Mouse (Mus musculus) left cerebral cortex, adult 18-20 months (tissue): Measurements from ENCODE around the gene Ppat. TPM values are rescaled to one million over a fixed set of nuclear protein-coding genes. Genes with fewer than 3 reads are reported as not detected.
"Not testable (repeated sequence)": the region's sequence is repeated elsewhere in the genome, so short reads cannot be mapped to it uniquely, and the experiment has no call there.

Source experiments
- DNase-seq, 2 experiments: peaks; one replicate each; pipeline ENCODE4 v3.0.0; 2021 to 2022; ENCODE audit warnings: low spot score in 2 of 2, mixed read lengths in 1 of 2
- total RNA-seq, 2 experiments: library from RNA; stranded (reverse); gene quantifications; 2 replicates each; pipeline ENCODE4 v1.2.3; 2021

The Ppat gene
- total RNA-seq, 2 experiments from 2014 or later: 20.1 to 20.9 TPM

GRCm38 (mm10) chr5:76950343-76951105 is 854 bp downstream of the Ppat start:
- DNase-seq: no peak

DNA sequence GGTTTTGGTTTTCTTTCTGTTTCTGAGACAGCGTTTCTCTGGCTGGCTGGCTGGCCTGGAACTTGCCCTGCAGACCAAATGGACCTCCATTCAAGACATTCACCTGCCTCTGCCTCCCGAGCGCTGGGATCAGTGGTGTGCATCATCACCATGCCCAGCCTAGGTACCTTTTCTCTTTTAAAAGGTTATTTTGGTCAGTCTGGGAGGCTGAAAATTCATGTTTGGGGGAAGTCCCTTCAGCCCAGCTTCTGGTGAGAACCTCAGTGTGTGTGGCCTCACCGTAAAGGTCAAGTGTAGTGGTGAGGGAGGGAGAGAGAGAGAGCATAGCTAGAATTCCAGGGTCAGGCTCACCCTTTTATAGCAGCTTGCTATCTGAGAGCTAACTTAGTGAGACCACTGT is 3.6 kb downstream of the Ppat start:
- DNase-seq: no peak

DNA sequence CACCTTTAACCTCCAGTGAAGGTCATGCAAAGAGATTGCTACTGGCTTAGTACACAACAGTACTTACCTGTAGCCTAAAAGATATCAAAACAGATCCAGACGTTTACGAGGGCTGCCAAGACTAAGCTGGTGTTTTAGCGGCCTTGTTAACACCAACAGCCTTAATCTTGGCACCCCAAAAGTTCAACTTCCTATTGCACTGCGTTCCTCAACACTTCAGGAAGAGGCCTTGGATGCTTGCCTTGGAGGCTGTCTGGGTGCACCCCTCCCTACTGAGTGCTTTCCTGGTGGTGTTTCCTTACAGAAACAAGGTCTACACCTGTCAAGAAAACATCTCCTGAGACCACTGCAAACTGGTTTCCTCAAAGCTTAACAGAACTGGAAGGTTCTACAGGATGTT is 4.2 kb downstream of the Ppat start:
- DNase-seq: no peak

DNA sequence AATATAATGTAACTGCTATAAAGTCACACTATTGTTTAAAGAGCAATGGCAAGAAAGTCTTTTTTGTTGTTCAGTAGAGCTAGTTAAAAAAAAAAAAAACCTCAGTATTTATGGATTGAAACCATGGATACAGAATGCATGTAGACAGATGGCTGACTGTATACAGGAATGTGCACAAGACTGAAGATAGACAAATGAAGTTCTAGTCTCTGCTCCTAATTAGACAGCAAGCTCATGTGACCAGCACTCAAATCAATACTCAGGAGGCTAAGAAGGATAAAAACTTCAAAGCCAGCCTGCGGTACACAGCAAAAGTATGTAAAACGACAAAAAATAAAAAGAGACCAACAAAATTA is 5.7 kb downstream of the Ppat start:
- DNase-seq: no peak

DNA sequence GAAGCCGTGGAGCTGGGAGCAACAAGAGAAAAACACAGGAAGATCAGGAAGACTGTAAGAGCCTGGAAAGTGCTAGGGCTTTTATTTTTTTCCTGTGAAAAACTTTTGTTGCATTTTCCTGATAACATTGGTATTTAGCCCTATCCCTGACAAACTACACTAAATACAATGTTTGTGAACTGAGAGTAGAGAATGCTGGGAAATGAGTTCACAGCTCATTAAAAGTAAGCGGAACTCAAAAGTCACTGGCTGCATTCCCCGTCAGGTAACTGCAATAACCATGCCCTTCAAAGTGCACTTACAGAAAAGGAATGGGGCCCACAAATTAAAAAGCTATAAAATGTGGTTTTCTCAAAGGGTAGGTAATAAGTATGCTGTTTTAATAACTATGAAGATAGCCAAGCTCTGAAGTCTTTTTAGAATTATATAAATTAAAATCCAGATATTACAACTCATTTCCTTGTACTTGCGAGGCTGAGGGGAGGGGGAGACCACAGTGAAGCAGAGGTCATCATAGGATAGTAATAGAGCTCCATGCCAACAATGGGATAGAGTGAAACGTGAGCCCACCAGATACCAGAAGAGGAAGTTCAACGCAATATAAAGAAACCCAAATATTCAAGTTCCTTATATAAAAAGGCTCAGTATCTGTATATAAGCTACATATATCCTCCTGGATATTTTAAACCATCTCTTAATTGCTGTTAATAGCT is 6.3 kb downstream of the Ppat start:
- no peak for DNase-seq

DNA sequence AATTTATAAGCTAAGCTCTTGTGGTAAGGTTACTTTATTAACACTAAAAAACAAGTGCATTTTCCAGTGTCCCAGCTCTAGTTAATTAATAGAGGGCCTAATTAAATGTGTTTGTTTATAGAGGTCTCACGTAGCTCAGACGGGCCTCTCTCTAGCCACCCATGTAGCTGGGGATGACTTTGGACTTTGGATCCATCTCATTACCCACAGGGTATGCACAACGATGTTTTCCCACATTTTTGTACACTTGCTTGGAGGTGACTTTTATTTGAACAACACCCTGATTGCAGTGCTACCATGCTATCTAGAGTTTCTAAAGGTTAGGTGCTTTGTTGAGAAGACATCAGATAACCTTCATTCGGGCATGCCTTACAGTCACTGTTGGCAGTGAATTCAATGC is 8.9 kb downstream of the Ppat start:
- no peak for DNase-seq

GRCm38 (mm10) chr5:76941975-76942374 is 9.4 kb downstream of the Ppat start:
- no peak for DNase-seq

DNA sequence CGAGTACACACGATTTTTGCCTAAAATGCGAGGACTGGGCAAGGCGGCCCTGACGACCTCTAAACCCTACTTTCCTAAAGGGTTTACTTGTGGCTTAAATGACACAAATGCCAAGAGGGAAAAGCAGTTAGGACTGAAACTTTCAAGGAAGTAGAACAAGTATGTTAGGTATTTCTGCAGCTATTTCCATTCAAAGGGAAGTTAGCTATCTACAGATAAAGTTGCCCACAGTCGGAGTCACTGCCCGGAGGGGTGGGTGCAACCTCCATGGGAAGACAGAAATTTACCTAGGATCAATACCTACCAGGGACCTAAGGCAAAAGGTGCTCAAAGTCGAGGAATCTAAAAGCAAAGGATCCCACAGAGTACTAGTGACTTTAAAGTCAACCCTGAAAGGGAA is 11.7 kb downstream of the Ppat start:
- DNase-seq: no peak

DNA sequence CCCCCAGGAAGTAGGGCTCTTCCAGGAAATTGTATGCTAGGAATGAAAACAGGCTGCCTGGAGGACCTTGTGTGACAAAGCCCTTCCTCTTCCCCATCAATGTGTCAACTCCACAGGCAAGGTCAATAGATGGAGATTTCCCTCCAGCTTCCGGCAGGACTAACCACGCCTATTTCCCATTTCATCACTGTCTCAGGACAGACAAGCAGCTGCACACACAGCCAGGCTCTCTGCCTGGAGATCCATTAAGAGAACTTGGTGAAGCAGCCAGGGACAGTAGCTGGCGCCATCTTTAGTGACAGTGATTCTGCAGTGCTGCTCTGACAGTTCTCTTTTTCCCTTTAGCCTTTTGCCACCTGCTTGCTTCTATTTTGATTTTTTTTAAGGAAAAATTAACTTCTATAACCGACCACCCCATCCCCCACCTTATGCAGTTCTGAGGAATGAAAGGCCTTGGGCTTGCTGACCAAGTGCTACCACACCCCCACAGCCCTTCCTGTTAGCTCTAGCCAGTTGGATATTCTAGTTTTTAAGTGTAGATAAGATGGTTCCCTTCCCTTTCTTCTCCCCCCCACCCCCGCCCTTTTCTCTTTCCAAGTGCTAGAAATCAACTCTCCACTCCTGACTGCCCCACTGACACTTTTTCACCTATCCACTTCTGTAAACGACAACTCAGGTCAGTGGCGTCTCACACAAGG is 22.0 kb downstream of the Ppat start:
- no peak for DNase-seq

DNA sequence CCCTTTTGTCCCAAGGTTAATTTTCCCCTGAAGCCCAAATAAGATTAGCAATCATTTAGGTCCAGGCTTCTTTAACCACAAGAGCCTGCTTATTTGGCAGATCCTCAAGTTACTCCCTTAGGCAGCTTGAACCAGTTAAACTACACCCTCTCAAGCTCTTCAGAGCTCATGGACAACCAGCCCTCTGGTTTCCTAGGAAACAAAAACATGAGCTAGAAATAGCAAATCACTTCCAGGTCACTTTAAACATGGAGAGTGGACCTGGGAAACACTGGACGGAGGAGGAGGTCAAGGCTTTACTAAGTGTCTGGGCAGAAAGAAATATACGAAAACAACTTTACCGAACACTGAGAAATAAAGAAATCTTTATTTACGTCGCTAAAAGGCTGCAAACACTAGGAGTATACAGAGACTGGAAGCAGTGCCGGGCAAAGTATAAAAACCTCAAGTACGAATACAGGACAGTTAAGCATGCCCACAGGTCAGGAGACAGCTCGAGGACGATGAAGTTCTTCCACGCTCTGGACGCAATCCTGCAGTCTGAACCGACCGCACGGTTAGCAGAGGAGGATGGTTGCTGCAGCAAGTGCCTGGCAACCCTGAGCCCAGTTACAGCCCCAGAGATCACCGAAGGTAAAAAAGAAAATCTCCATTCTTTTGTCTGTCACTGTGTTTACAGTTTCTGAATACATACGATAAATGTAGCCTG is 23.1 kb downstream of the Ppat start:
- no peak for DNase-seq

- DNase-seq: no peak
These were observed 27.1 kb downstream of the Ppat start for GRCm38 (mm10) chr5:76924296-76924695.

- peak; percentile 56 to 70 for DNase-seq
These were observed 27.9 kb downstream of the Ppat start for GRCm38 (mm10) chr5:76923428-76923827.

GRCm38 (mm10) chr5:76922833-76923232 is 28.5 kb downstream of the Ppat start:
- DNase-seq: no peak

DNA sequence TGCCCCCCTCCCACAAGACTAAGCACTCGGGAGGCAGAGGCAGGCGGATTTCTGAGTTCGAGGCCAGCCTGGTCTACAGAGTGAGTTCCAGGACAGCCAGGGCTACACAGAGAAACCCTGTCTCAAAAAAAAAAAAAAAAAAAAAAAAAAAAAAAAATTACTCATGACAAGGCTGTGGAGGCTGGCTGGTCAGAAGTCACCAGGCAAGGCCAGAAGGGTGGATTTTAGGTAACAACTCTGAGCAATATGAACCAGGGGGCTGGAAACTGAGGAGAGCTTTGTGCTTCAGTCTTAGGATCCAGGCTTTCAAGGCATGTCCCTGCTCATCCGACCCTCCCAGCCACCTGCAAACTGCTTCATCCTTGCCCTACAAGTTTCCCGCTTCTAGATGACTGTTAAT is 38.9 kb downstream of the Ppat start:
- not testable (repeated sequence) for DNase-seq

GRCm38 (mm10) chr5:76910807-76911206 is 40.6 kb downstream of the Ppat start:
- DNase-seq: no peak

GRCm38 (mm10) chr5:76906155-76906499 is 45.3 kb downstream of the Ppat start:
- no peak for DNase-seq

DNA sequence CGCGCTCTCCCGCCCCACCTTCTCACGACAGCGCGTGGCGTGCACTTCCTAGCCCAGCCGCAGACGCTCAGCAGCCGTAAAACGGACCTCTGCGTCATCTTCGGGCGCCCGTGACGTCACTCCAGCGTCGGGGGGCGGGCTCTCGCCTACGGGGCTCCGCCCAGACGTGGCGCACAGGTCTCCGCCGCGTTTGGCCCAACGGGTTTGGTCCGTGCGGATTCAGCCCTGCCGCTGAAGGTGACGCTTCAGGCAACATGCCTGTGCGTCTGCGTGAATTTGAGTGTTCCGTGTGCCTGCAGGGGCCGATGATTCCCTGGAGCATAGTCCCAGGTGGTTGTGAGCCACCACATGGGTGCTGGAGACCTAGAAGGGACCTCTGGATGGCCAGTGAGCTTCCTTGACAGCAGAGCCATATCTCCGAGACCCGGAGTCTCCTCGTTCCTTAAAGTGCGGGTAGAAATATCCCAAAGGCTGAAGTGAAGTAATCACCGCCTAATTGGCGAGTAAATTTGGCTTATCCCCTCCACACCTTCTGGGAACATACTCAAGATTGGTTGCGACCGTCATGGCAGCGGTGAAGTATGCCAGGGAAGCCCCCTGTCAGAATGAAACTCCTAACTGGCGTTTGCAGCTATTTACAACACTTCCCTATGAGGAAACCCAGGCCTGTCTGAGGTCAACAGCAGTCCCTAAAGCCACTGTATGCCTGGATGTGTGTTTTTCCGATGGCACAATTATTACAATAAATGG is 45.8 kb downstream of the Ppat start, which contains the start of gene Aasdh:
Gene Aasdh (minus strand): TSS at position 110 of the 750 bp plus-strand sequence.
- DNase-seq: peak; percentile 94 to 98

- no peak for DNase-seq
These were observed 46.5 kb downstream of the Ppat start for GRCm38 (mm10) chr5:76904713-76905404.

DNA sequence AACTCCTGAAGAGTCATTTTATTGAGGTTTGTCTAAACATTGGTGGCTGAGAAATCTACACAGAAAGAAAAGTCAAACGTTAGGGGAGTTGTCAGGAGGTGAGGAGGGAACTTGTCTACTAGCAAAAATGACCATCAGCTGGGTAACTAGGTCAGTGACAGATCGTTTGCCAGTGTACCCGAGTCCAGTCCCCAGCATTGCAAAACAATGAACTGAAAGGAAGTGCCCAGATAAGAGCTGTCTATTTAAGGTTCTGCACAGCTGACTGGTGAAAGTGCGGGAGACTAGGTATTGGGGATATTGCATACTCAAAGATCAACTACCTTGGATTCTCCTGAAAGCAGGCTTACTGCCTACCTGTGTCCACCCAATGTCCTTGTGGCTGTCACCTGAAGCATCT is 49.2 kb downstream of the Ppat start:
- DNase-seq: no peak

GRCm38 (mm10) chr5:76893084-76893483 is 58.3 kb downstream of the Ppat start:
- DNase-seq: no peak
